In genomic region chr10:53045931-53046330, GRCm38 (mm10) we compare ENCODE assay signal across 22 mouse cellular contexts.
"Had no signal": no experiment of that assay in that cellular context is flagged by ENCODE, and none has a peak within 500 bp of the region (broad histone marks: within the 10 kb centered on the region; RNA-seq: fewer than 3 reads in every experiment).

No protein-coding gene starts in this region.

- H3K4me3 ChIP-seq: gastrocnemius, adult 2 months; heart, embryonic 10.5 days; heart, embryonic 12.5 days; hindbrain, embryonic 10.5 days; hindbrain, embryonic 13.5 days; hindbrain, embryonic 15.5 days; layer of hippocampus, adult 2 months; left cerebral cortex, adult 2 months; limb, embryonic 10.5 days; limb, embryonic 12.5 days had no signal

- H3K36me3 ChIP-seq: heart, embryonic 10.5 days; heart, embryonic 12.5 days; hindbrain, embryonic 10.5 days; limb, embryonic 10.5 days; limb, embryonic 12.5 days had no signal

- H3K9me3 ChIP-seq: heart, embryonic 10.5 days; heart, embryonic 12.5 days; hindbrain, embryonic 10.5 days; hindbrain, embryonic 13.5 days; hindbrain, embryonic 15.5 days; limb, embryonic 10.5 days; limb, embryonic 12.5 days had no signal

- H3K9ac ChIP-seq: heart, embryonic 12.5 days; hindbrain, embryonic 13.5 days; hindbrain, embryonic 15.5 days; limb, embryonic 12.5 days had no signal

- H3K4me1 ChIP-seq: heart, embryonic 12.5 days; hindbrain, embryonic 10.5 days; hindbrain, embryonic 13.5 days; hindbrain, embryonic 15.5 days; limb, embryonic 10.5 days; limb, embryonic 12.5 days had no signal

- DNase-seq: gastrocnemius, adult 2 months; gastrocnemius, postnatal 10 days; gastrocnemius, postnatal 25 days; heart, adult 18-20 months; heart, postnatal 10 days; heart, postnatal 4 days; kidney, adult 11 months; kidney, postnatal 10 days; kidney, postnatal 25 days; kidney, postnatal 4 days; liver had no signal

- H3K4me2 ChIP-seq: heart, embryonic 12.5 days; hindbrain, embryonic 13.5 days; hindbrain, embryonic 15.5 days; limb, embryonic 12.5 days had no signal

- H3K27ac ChIP-seq: gastrocnemius, adult 2 months; heart, embryonic 10.5 days; hindbrain, embryonic 10.5 days; hindbrain, embryonic 13.5 days; hindbrain, embryonic 15.5 days; hindbrain, postnatal 0 days; layer of hippocampus, adult 2 months; left cerebral cortex, adult 2 months; limb, embryonic 10.5 days; limb, embryonic 12.5 days had no signal

- H3K27me3 ChIP-seq: heart, embryonic 12.5 days; hindbrain, embryonic 13.5 days; hindbrain, embryonic 15.5 days; limb, embryonic 12.5 days had no signal

- ATAC-seq: hindbrain, postnatal 0 days; intestine, embryonic 16.5 days had no signal
